Mouse (Mus musculus) heart, adult 2 months (tissue): ENCODE results near the gene Lpar5. TPM values are rescaled to one million over a fixed set of nuclear protein-coding genes. Genes with fewer than 3 reads are reported as not detected.

Source experiments
- DNase-seq, 2 experiments: peaks; one replicate each; pipeline ENCODE4 v3.0.0; 2021
- H3K27ac ChIP-seq: fragments of 200-600 bp; 2 replicates; pipeline ENCODE4 v1.8.1; 2022
- H3K27me3 ChIP-seq: fragments of 200-500 bp; 2 replicates; pipeline ENCODE4 v1.6.1; 2012; ENCODE audit warnings: mild to moderate bottlenecking, low read length, inconsistent platforms, mixed read lengths; ENCODE audit not compliant: control insufficient read depth, insufficient read depth
- H3K36me3 ChIP-seq: fragments of 200-500 bp; 2 replicates; pipeline ENCODE4 v1.6.1; 2012; ENCODE audit warnings: low read length, inconsistent platforms; ENCODE audit not compliant: control insufficient read depth, insufficient read depth
- H3K4me1 ChIP-seq: fragments of 200-500 bp; 2 replicates; pipeline ENCODE4 v1.6.1; 2011; ENCODE audit warnings: low read length; ENCODE audit not compliant: control insufficient read depth, insufficient read depth
- H3K4me3 ChIP-seq: fragments of 200-600 bp; 2 replicates; pipeline ENCODE4 v1.8.1; 2022
- H3K79me2 ChIP-seq: fragments of 200-500 bp; replicated peaks from 2 replicates; pipeline ENCODE4 v1.6.1; 2012; ENCODE audit warnings: mild to moderate bottlenecking, inconsistent platforms, low read length, moderate library complexity, mixed read lengths; ENCODE audit not compliant: control insufficient read depth, insufficient read depth
- H3K9ac ChIP-seq: fragments of 200-500 bp; 2 replicates; pipeline ENCODE4 v1.6.1; 2012; ENCODE audit warnings: low read depth, mild to moderate bottlenecking, control low read depth, inconsistent platforms, low read length, mixed read lengths
- CTCF ChIP-seq: fragments of 200-600 bp; IDR thresholded peaks from 2 replicates; pipeline ENCODE4 v1.8.1; 2022; ENCODE audit warnings: antibody characterized with exemption, mild to moderate bottlenecking, moderate library complexity
- EP300 ChIP-seq: fragments of 200-500 bp; IDR thresholded peaks from 2 replicates; pipeline ENCODE4 v1.6.1; 2011; ENCODE audit warnings: low read depth, low read length, control low read depth; ENCODE audit not compliant: insufficient read depth
- POLR2A ChIP-seq: fragments of 200-500 bp; IDR thresholded peaks from 2 replicates; pipeline ENCODE4 v1.6.1; 2011; ENCODE audit warnings: mild to moderate bottlenecking, low read depth, low read length, control low read depth; ENCODE audit not compliant: insufficient read depth
- WGBS: fragments of 180-500 bp; shearing (Covaris S2); methylation state at CpG from one replicate; pipeline ENCODE4 v1.1.7; 2018; 5-methylcytosine and 5-hydroxymethylcytosine counted together
- intact Hi-C: fragments of 180-260 bp; cut with DNase I; formaldehyde crosslinking; loops from one replicate; pipeline ENCODE4 v1.15.1; 2025
- polyA plus RNA-seq: library from polyadenylated mRNA; depleted of rRNA; stranded (reverse); fragments of >200 nt; gene quantifications from 2 replicates; pipeline ENCODE4 v1.2.3, GENCODE M21; 2012
- total RNA-seq, 2 experiments: library from RNA; stranded (reverse); gene quantifications; 2 replicates each; pipeline ENCODE4 v1.2.3; 2021

The Lpar5 gene
- total and polyA plus RNA-seq, 3 experiments = 0.20 to 2.3 TPM; not detected in 1

DNA sequence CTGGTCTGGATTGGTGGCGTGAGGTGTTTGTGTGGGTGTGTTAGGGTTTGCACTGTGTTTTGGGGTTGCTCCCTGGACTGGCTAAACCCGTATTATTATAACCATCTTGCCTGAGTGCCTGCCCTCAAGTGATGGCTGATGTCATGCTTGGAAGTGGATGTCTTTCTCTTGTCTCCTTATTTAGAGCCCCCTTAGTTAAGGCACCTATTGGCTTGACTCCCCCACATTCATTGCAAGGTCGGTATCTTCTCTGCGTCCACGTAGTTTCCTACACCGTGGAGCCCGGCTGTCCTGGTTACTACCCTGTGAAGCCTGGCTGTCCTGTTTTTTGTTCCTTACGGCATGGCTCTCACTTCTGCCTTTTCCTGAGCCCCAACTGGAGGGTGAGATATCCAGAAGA is 30.2 kb downstream of the Lpar5 start:
- Histone ChIP-seq H3K9ac (peak overlapping the region; percentile 94), H3K27ac (peak overlapping the region; percentile 10), H3K4me3 (peak overlapping the region; percentile 91), H3K4me1 (peaks cover 18% of the 10 kb centered on the region), H3K36me3 (peaks cover 15% of the 10 kb centered on the region), H3K79me2 (peaks cover 5% of the 10 kb centered on the region), H3K27me3 (no peaks in the 10 kb centered on the region)
- TF ChIP-seq CTCF = no peak
- TF ChIP-seq EP300 = no peak
- TF ChIP-seq POLR2A = no peak
- intact Hi-C loops = loop anchor here (2.0 kb wide), 1 partner anchor 67 kb away; no protein-coding TSS in a partner anchor
- 19% methylated on average over 8 of the region's 8 CpGs for WGBS
- DNase-seq = no peak

DNA sequence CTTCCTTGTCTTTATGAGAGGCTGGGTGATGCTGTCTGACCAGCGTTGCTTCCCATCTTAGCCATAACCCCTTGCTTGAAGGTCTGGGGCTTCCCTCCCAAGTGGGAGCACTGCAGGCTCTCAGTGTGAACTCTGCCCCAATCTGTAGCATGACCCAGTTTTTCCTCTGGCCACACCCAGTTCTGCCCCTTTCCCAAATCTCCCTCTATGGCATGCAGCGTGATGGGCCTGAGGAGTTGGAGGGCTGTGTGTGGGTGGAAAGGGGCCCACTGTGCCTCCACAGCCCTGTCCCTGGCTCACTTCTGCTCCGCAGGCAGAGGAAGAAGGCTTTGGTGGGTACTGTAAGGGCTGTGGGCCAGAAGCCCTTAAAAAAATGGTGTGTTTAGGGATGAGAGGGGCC is 30.8 kb downstream of the Lpar5 start:
- peak overlapping the region; percentile 6; the same call in 1 of the 2 replicates for H3K9ac ChIP-seq

DNA sequence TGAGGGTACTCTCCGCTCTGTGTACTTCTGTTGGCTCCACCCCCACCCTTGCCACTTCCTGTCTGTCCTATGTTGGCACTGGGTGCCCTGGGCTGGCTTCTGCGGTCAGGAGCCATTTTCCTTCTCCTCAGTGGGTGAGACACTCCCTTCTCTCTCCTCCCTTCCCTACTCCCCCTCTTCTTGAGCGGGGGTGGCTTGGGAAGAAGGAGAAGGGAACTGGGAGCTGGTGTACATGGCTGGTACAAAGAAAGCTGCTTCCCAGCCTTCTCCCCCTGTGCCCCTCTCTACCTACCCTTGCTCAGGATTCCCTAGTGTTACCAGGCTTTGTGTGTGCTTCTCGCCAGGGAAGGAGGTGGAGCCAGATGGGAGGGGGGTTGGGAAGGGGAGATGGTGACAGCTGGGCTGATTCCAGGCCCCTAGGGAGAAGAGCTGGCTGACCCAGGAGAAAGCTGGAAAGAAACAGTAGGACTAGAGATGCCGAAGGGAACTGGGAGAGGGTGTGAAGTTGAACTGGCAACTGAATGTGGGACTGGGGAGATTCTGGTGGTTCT is 31.8 kb downstream of the Lpar5 start:
- intact Hi-C loops = no loop called here
- peak; percentile 54 to 66 for DNase-seq
- Histone ChIP-seq H3K9ac (peak overlapping the region; percentile 14), H3K4me1 (peaks cover 18% of the 10 kb centered on the region), H3K27ac (peak overlapping the region; percentile 40; the same call in 1 of the 2 replicates), H3K4me3 (no peak overlapping the region), H3K27me3 (no peaks in the 10 kb centered on the region), H3K79me2 (peaks cover 5% of the 10 kb centered on the region), H3K36me3 (peaks cover 15% of the 10 kb centered on the region)
- 24% methylated on average over 5 of the region's 5 CpGs for WGBS
- no peak for TF ChIP-seq EP300
- no peak for TF ChIP-seq CTCF
- TF ChIP-seq POLR2A = no peak

More for the DNA sequence above, 30.8 kb downstream of the Lpar5 start:
- peaks cover 5% of the 10 kb centered on the region for H3K79me2 ChIP-seq
- H3K4me1 ChIP-seq = peaks cover 18% of the 10 kb centered on the region
- peaks cover 15% of the 10 kb centered on the region for H3K36me3 ChIP-seq
- H3K27me3 ChIP-seq = no peaks in the 10 kb centered on the region
- TF ChIP-seq CTCF (no peak), POLR2A (no peak), EP300 (no peak)
- peak overlapping the region; percentile 15; the same call in 1 of the 2 replicates for H3K4me3 ChIP-seq
- peak in 1 of 2 experiments; percentile 39 for DNase-seq
- intact Hi-C loops = no loop called here
- peak overlapping the region; percentile 40 for H3K27ac ChIP-seq
- WGBS = 39% methylated on average over 3 of the region's 3 CpGs

DNA sequence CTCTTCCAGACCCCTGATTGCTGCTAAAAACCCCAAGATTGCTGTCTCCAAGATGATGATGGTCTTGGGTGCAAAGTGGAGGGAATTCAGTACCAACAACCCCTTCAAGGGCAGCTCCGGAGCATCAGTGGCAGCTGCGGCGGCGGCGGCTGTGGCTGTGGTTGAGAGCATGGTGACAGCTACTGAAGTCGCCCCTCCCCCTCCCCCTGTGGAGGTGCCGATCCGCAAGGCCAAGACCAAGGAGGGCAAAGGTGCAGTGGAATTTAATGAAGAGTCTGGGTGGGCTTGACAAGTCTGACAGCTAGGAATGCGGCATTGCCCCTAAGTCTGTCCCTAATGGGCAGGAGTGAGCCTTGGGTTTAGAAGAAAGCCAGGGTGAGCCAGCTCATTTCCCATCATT is 33.7 kb downstream of the Lpar5 start:
- peaks cover 15% of the 10 kb centered on the region for H3K36me3 ChIP-seq
- no peak overlapping the region for H3K27ac ChIP-seq
- peaks cover 5% of the 10 kb centered on the region for H3K79me2 ChIP-seq
- no peaks in the 10 kb centered on the region for H3K27me3 ChIP-seq
- TF ChIP-seq POLR2A (no peak), EP300 (no peak), CTCF (no peak)
- WGBS = 82% methylated on average over 9 of the region's 9 CpGs
- no peak overlapping the region for H3K4me3 ChIP-seq
- DNase-seq = no peak
- intact Hi-C loops = no loop called here
- peaks cover 18% of the 10 kb centered on the region for H3K4me1 ChIP-seq
- H3K9ac ChIP-seq = no peak overlapping the region

DNA sequence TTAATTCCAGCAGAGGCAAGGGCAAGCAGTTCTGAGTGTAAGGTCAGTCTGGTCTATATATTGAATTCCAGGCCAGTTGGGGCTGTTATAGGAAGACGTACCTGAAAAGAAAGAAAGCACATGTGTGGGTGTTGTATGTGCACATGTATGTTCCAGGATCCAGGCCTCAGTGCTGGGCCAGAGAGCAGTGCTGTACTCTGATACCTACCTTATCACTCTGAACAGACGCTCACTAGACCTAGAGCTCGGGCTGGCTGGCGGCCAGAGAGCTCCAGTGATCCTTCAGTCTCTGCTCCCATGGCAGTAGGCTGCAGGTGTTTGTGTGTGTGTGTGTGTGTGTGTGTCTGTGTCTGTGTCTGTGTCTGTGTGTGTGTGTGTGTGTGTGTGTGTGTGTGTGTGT is 36.5 kb downstream of the Lpar5 start:
- Histone ChIP-seq H3K36me3 (peaks cover under 1% of the 10 kb centered on the region; the same call in 1 of the 2 replicates), H3K4me3 (no peak overlapping the region), H3K79me2 (peaks cover 1% of the 10 kb centered on the region; the same call in 1 of the 2 replicates), H3K27me3 (no peaks in the 10 kb centered on the region), H3K9ac (no peak overlapping the region), H3K4me1 (peaks cover 4% of the 10 kb centered on the region), H3K27ac (no peak overlapping the region)
- 62% methylated on average over 4 of the region's 4 CpGs for WGBS
- no peak for DNase-seq
- intact Hi-C loops = no loop called here
- TF ChIP-seq POLR2A (no peak), EP300 (no peak), CTCF (no peak)

DNA sequence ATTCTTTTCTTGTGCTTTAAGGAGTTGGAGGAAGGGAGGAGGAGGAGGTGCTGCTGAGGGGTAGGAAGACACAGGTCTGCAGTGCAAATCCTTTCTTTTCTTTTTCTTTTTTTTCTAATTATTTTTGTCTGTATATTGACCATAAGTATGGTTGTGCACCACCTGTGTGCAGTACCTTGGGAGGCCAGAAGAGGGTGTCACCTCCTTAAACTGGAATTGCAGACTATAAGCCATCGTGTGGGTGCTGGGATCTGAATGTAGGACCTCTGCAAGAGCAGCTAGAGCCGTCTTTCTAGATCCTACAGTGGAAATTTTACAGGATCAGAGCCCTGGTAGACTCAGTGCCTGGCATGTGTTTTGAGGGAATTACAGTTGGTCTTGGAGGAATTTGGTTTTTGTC is 40.0 kb downstream of the Lpar5 start:
- H3K9ac ChIP-seq = no peak overlapping the region
- H3K79me2 ChIP-seq = no peaks in the 10 kb centered on the region
- H3K27ac ChIP-seq = no peak overlapping the region
- TF ChIP-seq CTCF = peak; percentile 38
- TF ChIP-seq EP300 = no peak
- no peaks in the 10 kb centered on the region for H3K27me3 ChIP-seq
- no peak overlapping the region for H3K4me3 ChIP-seq
- no peaks in the 10 kb centered on the region for H3K36me3 ChIP-seq
- DNase-seq = no peak
- intact Hi-C loops = no loop called here
- H3K4me1 ChIP-seq = no peaks in the 10 kb centered on the region
- 97% methylated on average over 2 of the region's 2 CpGs for WGBS
